Mouse (Mus musculus) CD8-positive naive resting alpha-beta T cell, adult 2 months (primary cell): ENCODE data around the gene Galnt18.

Experiments used
- DNase-seq, 2 experiments: peaks; one replicate each; pipeline ENCODE4 v3.0.0; 2022; ENCODE audit warnings: low read depth in 2 of 2, low spot score in 2 of 2

Galnt18 gene

GRCm38 (mm10) chr7:111492242-111492949 is 287.4 kb downstream of the Galnt18 start:
- no peak for DNase-seq

- no peak for DNase-seq
Observed at GRCm38 (mm10) chr7:111491566-111491965, 288.2 kb downstream of the Galnt18 start.

DNA sequence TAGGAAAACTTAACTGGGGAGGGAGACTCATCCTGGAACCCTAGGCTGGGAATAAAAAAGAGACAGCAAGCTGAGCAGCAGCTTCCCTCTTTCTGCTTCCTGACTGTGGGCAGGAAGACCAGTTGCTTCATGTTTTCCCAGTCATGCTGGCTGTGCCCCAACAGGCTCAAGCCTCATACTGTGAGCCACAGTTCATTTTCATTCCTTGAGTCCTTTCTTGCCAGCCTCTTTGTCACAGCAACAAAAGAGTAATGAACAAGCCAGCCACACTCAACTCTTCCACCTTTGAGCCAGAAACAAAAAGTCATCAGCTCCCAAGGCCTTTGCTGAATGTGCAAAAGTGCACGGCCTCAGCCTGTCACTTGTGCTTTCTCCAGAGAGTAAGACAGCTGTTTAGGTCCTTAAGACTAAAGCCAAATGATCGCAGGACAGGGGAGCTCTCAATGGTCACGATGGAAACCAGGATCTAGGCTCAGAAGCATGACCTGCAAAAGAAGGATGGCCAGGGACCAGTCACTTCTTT is 292.9 kb downstream of the Galnt18 start:
- DNase-seq, result no peak

DNA sequence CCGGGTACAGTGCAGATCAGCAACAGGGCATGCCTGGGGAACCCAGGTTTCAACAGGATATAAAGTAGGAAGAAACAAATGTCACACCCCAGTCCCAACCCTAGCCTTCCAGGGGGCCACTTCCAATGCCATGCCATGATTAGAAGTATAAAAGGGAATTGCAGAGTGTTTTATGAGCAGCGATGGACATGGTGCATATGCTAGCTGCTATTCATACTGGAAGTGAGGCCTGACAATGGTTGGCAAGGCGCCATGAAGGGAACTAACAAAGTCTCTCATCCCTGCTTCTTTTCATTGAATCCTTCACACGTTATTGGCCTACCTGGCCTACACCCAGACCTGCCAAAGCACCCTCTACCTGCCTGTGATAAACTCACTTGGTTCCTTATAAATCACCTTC is 295.9 kb downstream of the Galnt18 start:
- DNase-seq, result no peak

- DNase-seq, result no peak
Observed at GRCm38 (mm10) chr7:111483321-111483720, 296.5 kb downstream of the Galnt18 start.

GRCm38 (mm10) chr7:111467715-111468114 is 312.1 kb downstream of the Galnt18 start:
- DNase-seq, result no peak

DNA sequence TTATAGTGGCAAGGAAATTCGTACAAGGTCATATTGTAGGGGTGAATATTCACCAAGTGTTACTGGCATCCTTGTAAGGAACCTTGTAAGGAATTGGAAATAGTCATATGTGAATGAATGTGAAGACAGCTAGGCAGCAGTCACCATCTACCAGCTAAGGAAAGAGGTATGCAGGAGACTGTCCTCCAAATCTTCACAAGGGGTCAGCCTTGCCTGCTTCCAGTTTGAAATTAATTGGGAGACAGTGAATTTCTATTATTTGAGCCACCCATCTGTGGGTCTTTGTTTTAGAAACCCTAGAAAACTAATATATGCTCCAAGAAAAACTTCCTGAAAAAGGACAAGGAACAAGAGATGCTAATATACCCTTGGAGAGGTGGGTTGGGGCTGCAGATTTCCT is 313.1 kb downstream of the Galnt18 start:
- no peak for DNase-seq

- DNase-seq, result no peak
Observed at GRCm38 (mm10) chr7:111466121-111466520, 313.7 kb downstream of the Galnt18 start.

- DNase-seq, result no peak
Observed at GRCm38 (mm10) chr7:111459716-111460115, 320.1 kb downstream of the Galnt18 start.

DNA sequence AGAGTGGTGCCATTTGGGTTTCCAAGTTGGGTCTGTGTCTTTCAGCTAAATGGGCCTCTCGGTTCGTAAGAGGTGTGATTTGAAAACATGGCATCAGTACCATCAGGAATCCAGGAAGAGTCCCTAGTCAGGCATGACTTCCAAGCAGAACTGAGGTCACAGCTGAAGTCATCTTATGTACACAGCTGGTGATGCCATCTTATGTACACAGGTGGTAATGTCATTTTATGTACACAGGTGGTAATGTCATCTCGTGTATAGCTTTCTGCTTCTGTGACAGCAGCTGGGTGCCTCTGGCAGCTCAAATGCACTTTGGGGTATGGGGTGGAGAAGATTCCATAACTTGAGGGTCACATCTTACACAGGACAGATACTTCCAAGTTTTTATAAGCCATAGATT is 323.8 kb downstream of the Galnt18 start:
- DNase-seq, result no peak

- DNase-seq, result no peak
Observed at GRCm38 (mm10) chr7:111455541-111455940, 324.2 kb downstream of the Galnt18 start.

- no peak for DNase-seq
Observed at GRCm38 (mm10) chr7:111452000-111452399, 327.8 kb downstream of the Galnt18 start.

DNA sequence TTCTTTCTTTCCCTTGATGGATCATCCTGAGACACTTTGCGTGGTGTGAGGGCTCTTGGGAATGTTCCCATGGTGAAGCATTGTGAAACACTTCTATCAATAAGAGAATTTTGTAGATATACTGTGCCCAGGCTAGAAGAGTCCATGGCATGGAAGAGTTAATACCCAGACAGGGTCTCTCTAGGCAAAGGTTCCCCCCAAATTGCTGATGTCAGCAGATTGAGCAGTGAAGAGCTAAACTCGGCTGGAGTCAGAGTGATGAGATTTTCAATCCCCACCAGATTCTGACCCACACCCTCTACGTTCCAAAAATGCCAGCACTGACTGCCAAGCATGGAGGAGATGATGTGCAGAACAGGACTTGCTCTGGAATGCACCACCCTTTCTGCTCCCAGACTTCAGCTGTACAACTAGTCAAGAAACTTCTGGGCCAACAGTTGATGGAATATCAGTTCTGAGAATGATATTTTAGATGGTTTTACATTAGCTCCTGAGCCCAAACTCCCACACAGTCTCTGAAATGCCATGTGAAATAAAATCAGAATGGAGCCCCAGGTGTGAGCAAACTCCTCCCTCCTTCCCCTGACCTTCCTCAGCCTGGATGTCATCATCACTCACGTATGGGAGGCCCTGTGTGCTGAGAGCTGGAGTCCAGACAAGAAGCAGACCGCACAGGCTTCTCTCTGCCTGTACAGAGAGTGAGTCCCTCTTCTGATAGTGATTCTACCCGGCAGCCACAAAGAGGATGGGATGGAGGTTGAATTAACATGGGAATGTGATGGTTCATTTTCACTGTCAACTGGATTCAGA is 329.3 kb downstream of the Galnt18 start:
- DNase-seq, result no peak

- no peak for DNase-seq
Observed at GRCm38 (mm10) chr7:111433173-111433572, 346.6 kb downstream of the Galnt18 start.

DNA sequence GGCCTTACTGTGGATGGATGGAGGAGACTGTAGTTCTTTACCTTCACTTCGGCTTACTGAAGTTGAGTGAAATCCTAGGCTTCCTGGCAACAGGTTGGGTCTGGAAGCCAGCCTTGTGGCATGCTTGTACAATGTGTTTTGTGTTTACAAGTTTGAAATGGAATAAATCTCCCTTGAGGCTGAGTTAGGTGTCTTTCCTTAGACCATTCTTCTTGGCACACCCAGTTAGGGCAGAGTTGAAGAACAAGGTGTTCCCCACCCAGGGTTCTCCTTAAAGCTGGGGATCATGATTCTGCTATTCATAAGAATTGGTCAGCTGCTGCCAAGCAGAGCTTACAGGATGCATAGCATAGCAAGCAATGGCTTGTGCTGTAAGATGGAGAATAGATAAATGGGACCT is 352.4 kb downstream of the Galnt18 start:
- DNase-seq, result no peak
